Comparison of ENCODE assay signal across 20 mouse cellular contexts in genomic region chr1:191217939-191218338, GRCm38 (mm10). TPM values are rescaled to one million over a fixed set of nuclear protein-coding genes. Genes with fewer than 3 reads are reported as not detected.
DNase-seq lines count a peak whose midpoint lies in the region; ATAC-seq and TF ChIP-seq lines count a peak whose summit lies in the region.
"Had no signal": no experiment of that assay in that cellular context is flagged by ENCODE, and none has a peak within 500 bp of the region (broad histone marks: within the 10 kb centered on the region; RNA-seq: fewer than 3 reads in every experiment).

Atf3 (minus strand) TSS chr1:191218039.

- H3ac ChIP-seq in C2C12 (ENCODE audit: control insufficient read depth, insufficient read length, low read depth) = no peak within 1 kb of the TSS

- WGBS in heart, embryonic 15.5 days = 44% methylated on average over 6 of the region's 6 CpGs
- 58% methylated on average over 6 of the region's 6 CpGs for WGBS in intestine, postnatal 0 days

- no peak within 1 kb of the TSS for H3K9ac ChIP-seq in heart, embryonic 15.5 days
- no peak within 1 kb of the TSS for H3K9ac ChIP-seq in intestine, postnatal 0 days (ENCODE audit: low read depth, low read length)
- H3K9ac ChIP-seq: embryonic facial prominence, embryonic 13.5 days; forebrain, postnatal 0 days; intestine, embryonic 15.5 days; limb, embryonic 12.5 days; liver, embryonic 13.5 days; lung, embryonic 15.5 days had no signal

- H3K4me1 ChIP-seq in heart, embryonic 15.5 days (replicated peaks) = peaks cover 6% of the 10 kb centered on the region
- H3K4me1 ChIP-seq in megakaryocyte, embryonic 14.5 days = peaks cover 24% of the 10 kb centered on the region
- H3K4me1 ChIP-seq in intestine, postnatal 0 days (replicated peaks; ENCODE audit: control insufficient read depth, insufficient read depth, low read length) = peaks cover 3% of the 10 kb centered on the region; the same call in 1 of the 2 replicates
- H3K4me1 ChIP-seq: liver, embryonic 13.5 days had no signal

- no peak for TF ChIP-seq CTCF in C2C12 (IDR thresholded peaks at IDR 0.05; ENCODE audit: control insufficient read depth, insufficient read depth, insufficient read length)
- TF ChIP-seq CTCF in intestine, postnatal 0 days (IDR thresholded peaks at IDR 0.05; ENCODE audit: low read depth) = no peak

- no peak for ATAC-seq in heart, embryonic 15.5 days (replicated peaks; ENCODE audit: insufficient number of reproducible peaks, insufficient read depth, low FRiP score, low read depth)
- no peak for ATAC-seq in intestine, postnatal 0 days
- ATAC-seq in megakaryocyte progenitor cell, adult 5-6 weeks (replicated peaks; ENCODE audit: poor library complexity) = no peak
- ATAC-seq: activated CD4-positive, CD25-positive, alpha-beta regulatory T cell, adult 4 months; forebrain, postnatal 0 days; intestine, embryonic 15.5 days had no signal

- H3K79me3 ChIP-seq in C2C12 (ENCODE audit: low read depth) = no peaks in the 10 kb centered on the region

- H3K79me2 ChIP-seq in C2C12 (ENCODE audit: control insufficient read depth, insufficient read depth) = no peaks in the 10 kb centered on the region

- H3K36me3 ChIP-seq in C2C12 (ENCODE audit: control insufficient read depth, insufficient read depth) = no peaks in the 10 kb centered on the region
- H3K36me3 ChIP-seq in heart, embryonic 15.5 days = no peaks in the 10 kb centered on the region
- H3K36me3 ChIP-seq in megakaryocyte, embryonic 14.5 days (replicated peaks; ENCODE audit: low read length) = no peaks in the 10 kb centered on the region
- H3K36me3 ChIP-seq in intestine, postnatal 0 days (ENCODE audit: control insufficient read depth, insufficient read depth) = no peaks in the 10 kb centered on the region
- H3K36me3 ChIP-seq: embryonic facial prominence, embryonic 13.5 days; hindbrain, embryonic 13.5 days; intestine, embryonic 15.5 days; limb, embryonic 12.5 days; liver, embryonic 13.5 days; lung, embryonic 15.5 days had no signal

- no peak within 1 kb of the TSS for H3K4me3 ChIP-seq in C2C12 (ENCODE audit: insufficient read depth, poor library complexity, severe bottlenecking)
- H3K4me3 ChIP-seq in heart, embryonic 15.5 days = no peak within 1 kb of the TSS
- peak within 1 kb of the TSS; percentile 64 for H3K4me3 ChIP-seq in megakaryocyte, embryonic 14.5 days (replicated peaks)
- no peak within 1 kb of the TSS for H3K4me3 ChIP-seq in intestine, postnatal 0 days (ENCODE audit: low read depth, low read length)
- H3K4me3 ChIP-seq: embryonic facial prominence, embryonic 13.5 days; hindbrain, embryonic 13.5 days; intestine, embryonic 15.5 days; limb, embryonic 12.5 days; liver, embryonic 13.5 days; lung, embryonic 15.5 days had no signal

- intact Hi-C loops in heart, postnatal 10 days (cut with DNase I) = no loop called here

- no peak within 1 kb of the TSS for H3K4me2 ChIP-seq in heart, embryonic 15.5 days
- H3K4me2 ChIP-seq in intestine, postnatal 0 days (replicated peaks; ENCODE audit: low read depth) = no peak within 1 kb of the TSS
- H3K4me2 ChIP-seq: liver, embryonic 13.5 days had no signal

- no peaks in the 10 kb centered on the region for H3K9me3 ChIP-seq in heart, embryonic 15.5 days (replicated peaks)
- H3K9me3 ChIP-seq in megakaryocyte, embryonic 14.5 days = no peaks in the 10 kb centered on the region
- no peaks in the 10 kb centered on the region for H3K9me3 ChIP-seq in intestine, postnatal 0 days (ENCODE audit: control insufficient read depth)
- H3K9me3 ChIP-seq: embryonic facial prominence, embryonic 13.5 days; hindbrain, embryonic 13.5 days; intestine, embryonic 15.5 days; limb, embryonic 12.5 days; liver, embryonic 13.5 days; lung, embryonic 15.5 days had no signal

- DNase-seq in heart, adult 11 months = peak; percentile 84
- no peak for DNase-seq in heart, postnatal 10 days
- DNase-seq: adrenal gland, postnatal 25 days; cerebellum, adult 8-10 months; forebrain, postnatal 0 days; gastrocnemius, postnatal 10 days; liver, embryonic 13.5 days; thymus, postnatal 25 days had no signal

- H3K27me3 ChIP-seq in C2C12 (ENCODE audit: control insufficient read depth, insufficient read depth, insufficient read length) = no peaks in the 10 kb centered on the region
- H3K27me3 ChIP-seq in heart, embryonic 15.5 days = no peaks in the 10 kb centered on the region
- H3K27me3 ChIP-seq in megakaryocyte, embryonic 14.5 days (replicated peaks) = peaks cover 50% of the 10 kb centered on the region
- H3K27me3 ChIP-seq in intestine, postnatal 0 days (replicated peaks; ENCODE audit: control insufficient read depth, insufficient read depth, low read length) = no peaks in the 10 kb centered on the region; the same call in 1 of the 2 replicates
- H3K27me3 ChIP-seq: embryonic facial prominence, embryonic 13.5 days; intestine, embryonic 15.5 days had no signal

- H3K27ac ChIP-seq in heart, embryonic 15.5 days = no peak within 1 kb of the TSS
- no peak within 1 kb of the TSS for H3K27ac ChIP-seq in intestine, postnatal 0 days (ENCODE audit: low read depth, low read length)
- H3K27ac ChIP-seq: embryonic facial prominence, embryonic 13.5 days; hindbrain, embryonic 13.5 days; intestine, embryonic 15.5 days; kidney, postnatal 0 days; limb, embryonic 12.5 days; liver, embryonic 13.5 days; lung, embryonic 15.5 days had no signal

TF ChIP-seq in C2C12, 6 proteins besides CTCF, POLR2A, EP300 and RAD21:
- TF ChIP-seq MYOD1 (IDR thresholded peaks at IDR 0.05; ENCODE audit: control insufficient read depth, insufficient read length, low read depth) = peak; percentile 70
- no peak for TF ChIP-seq FOSL1 (IDR thresholded peaks at IDR 0.05; ENCODE audit: insufficient read depth, low read length, poor library complexity, severe bottlenecking)
- TF ChIP-seq CEBPB (IDR thresholded peaks at IDR 0.05; ENCODE audit: low read depth) = no peak

RNA-seq across cellular contexts. Expression of gene Atf3, which starts in this region (rescaled TPM):
- 1 to 10 TPM; 5.3 to 5.6 TPM for total RNA-seq in heart, postnatal 10 days (2021)
- 1.4 TPM for polyA plus RNA-seq in C2C12 (2012; fragmentation: generic; extraction: Trizol)
- polyA plus RNA-seq in heart, embryonic 15.5 days (2015; fragmentation: Nextera tagmentation; extraction: Ambion mirVana) = 14.0 and 14.3 TPM in 2 replicates
- polyA plus RNA-seq in megakaryocyte, embryonic 14.5 days (2012; ENCODE audit: insufficient read depth, low replicate concordance) = 3.4 and 9.5 TPM in 2 replicates
- 5.0 and 6.7 TPM in 2 replicates for polyA plus RNA-seq in intestine, postnatal 0 days (2015; fragmentation: Nextera tagmentation; extraction: Ambion mirVana)
- 2.2 and 8.0 TPM in 2 replicates for total RNA-seq in megakaryocyte progenitor cell, adult 5-6 weeks (2015)
- total RNA-seq in megakaryocyte progenitor cell, adult 5-6 weeks (2017) = 1.0 and 20.5 TPM in 2 replicates
- polyA plus RNA-seq: activated CD4-positive, CD25-positive, alpha-beta regulatory T cell, adult 4 months had no signal
